ENCODE assay signal across 19 mouse cellular contexts in the genomic region with DNA sequence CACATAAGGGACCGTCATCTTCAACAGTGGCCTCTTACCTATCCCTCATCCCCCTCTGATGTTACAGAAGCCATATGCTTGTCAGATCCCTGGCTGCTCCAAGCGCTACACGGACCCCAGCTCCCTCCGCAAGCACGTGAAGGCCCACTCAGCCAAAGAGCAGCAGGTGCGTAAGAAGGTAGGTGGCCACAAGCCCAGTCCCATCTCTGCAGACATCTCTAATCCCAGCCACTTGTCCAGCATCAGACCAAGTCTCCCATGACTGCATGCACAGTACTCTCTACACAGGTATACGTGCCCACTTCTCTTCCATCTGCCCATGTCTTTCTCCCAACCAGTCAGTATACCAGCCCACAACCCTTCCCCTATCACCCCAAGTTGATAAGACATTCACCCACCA.
"Had no signal": no experiment of that assay in that cellular context is flagged by ENCODE, and none has a peak within 500 bp of the region (broad histone marks: within the 10 kb centered on the region; RNA-seq: fewer than 3 reads in every experiment).

No protein-coding gene starts in this region.

- ATAC-seq: midbrain, embryonic 16.5 days had no signal

- H3K36me3 ChIP-seq: midbrain, embryonic 10.5 days; midbrain, embryonic 12.5 days; neural tube, embryonic 13.5 days; neural tube, embryonic 15.5 days had no signal

- H3K9ac ChIP-seq: lung, embryonic 14.5 days; midbrain, embryonic 12.5 days; neural tube, embryonic 13.5 days; neural tube, embryonic 15.5 days had no signal

- H3K27ac ChIP-seq: midbrain, embryonic 10.5 days; midbrain, embryonic 12.5 days; neural tube, embryonic 13.5 days; neural tube, embryonic 15.5 days had no signal

- H3K9me3 ChIP-seq: midbrain, embryonic 10.5 days; midbrain, embryonic 12.5 days; neural tube, embryonic 13.5 days; neural tube, embryonic 15.5 days had no signal

- H3K4me2 ChIP-seq: lung, embryonic 14.5 days; midbrain, embryonic 12.5 days; neural tube, embryonic 13.5 days; neural tube, embryonic 15.5 days had no signal

- H3K27me3 ChIP-seq: neural tube, embryonic 13.5 days; neural tube, embryonic 15.5 days had no signal

- DNase-seq: lung, adult 18-20 months; lung, embryonic 14.5 days; lung, postnatal 10 days; lung, postnatal 4 days; midbrain, embryonic 14.5 days; retina, postnatal 1 day; right cerebral cortex, adult 18-20 months; right cerebral cortex, postnatal 25 days; right cerebral cortex, postnatal 4 days; spleen, adult 18-20 months; thymus, adult 18-20 months; thymus, postnatal 14 days; thymus, postnatal 36 days had no signal

- H3K4me3 ChIP-seq: midbrain, embryonic 10.5 days; midbrain, embryonic 12.5 days; myocyte; neural tube, embryonic 13.5 days; neural tube, embryonic 15.5 days had no signal
